Mouse (Mus musculus) frontal cortex, adult 2 months (tissue): ENCODE measurements at regions not wholly inside any gene's neighbourhood (a gene's known extent, or its start where the extent isn't known, plus 50 kb on each side); places are given as distances from the start of the nearest gene placed in this dataset.
"Not testable (repeated sequence)": the region's sequence is repeated elsewhere in the genome, so short reads cannot be mapped to it uniquely, and the experiment has no call there.

ENCODE experiments used
- DNase-seq, 2 experiments: peaks; one replicate each; pipeline ENCODE4 v3.0.0; 2022; ENCODE audit warnings: low spot score in 1 of 2; ENCODE audit errors: extremely low spot score in 1 of 2

DNA sequence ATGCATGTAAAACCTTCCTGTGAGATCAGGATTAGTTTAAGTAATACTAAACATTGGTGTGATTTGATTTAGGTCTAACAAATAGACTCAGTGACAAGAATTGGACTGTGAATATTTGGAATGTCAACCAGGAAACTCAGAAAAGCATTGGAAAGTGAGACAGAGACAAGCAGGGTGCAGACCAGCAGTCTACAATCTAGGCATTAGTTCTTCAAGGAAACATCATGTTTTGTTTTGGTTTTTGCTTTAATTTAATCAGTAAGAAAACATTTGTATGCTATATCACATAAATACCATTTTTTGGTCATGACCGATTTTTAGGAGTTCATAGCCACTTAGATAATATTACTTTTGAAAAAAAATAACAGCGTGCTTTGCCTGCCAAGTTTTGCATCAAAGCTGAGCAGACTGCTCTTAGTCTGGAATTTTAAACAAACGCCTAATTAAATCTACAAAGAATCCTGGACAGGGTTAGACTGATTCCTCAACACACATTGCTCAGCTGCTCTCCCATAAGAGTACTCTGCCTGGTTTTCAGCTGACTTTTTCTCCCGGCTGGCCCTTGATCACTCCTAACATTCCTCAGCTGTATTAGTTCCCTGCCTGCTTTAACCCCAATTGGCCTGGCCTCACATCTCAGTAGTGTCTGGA lies 396.5 kb upstream of the Kcnh7 start:
- no peak for DNase-seq

GRCm38 (mm10) chr2:63575172-63575571 lies 391.1 kb upstream of the Kcnh7 start:
- no peak for DNase-seq

DNA sequence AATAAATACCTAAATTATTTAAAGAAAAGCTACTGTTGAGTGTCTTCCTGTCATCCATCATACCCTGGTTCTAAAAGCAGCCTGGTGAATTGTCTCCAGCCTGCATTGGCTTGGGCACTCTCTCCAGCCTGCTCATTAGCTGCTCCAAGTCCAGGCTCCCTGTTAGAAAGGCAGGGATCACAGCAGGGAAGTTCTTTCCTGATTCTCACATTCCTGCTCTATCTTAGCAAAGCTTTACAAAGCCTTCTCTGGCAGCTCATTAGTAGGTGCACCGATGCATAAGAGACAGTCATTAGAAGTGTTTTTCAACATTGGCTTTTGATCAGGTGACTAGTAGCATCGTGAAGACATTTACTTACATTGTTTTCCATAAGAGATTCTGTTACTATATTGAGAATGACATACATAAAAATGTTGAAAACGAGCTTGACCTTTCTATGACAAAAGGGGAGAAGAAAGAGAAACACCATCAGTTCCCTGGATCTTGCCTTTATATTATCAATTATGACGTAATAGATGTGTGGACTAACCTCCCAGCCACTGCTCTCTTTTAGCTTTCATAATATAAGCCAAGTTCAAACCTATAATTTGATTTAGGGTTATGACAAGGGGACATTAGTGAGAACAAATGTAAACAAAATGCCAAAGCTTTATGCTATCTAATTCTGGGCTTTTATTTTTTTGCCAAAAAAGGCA lies 390.1 kb upstream of the Kcnh7 start:
- DNase-seq, result no peak

DNA sequence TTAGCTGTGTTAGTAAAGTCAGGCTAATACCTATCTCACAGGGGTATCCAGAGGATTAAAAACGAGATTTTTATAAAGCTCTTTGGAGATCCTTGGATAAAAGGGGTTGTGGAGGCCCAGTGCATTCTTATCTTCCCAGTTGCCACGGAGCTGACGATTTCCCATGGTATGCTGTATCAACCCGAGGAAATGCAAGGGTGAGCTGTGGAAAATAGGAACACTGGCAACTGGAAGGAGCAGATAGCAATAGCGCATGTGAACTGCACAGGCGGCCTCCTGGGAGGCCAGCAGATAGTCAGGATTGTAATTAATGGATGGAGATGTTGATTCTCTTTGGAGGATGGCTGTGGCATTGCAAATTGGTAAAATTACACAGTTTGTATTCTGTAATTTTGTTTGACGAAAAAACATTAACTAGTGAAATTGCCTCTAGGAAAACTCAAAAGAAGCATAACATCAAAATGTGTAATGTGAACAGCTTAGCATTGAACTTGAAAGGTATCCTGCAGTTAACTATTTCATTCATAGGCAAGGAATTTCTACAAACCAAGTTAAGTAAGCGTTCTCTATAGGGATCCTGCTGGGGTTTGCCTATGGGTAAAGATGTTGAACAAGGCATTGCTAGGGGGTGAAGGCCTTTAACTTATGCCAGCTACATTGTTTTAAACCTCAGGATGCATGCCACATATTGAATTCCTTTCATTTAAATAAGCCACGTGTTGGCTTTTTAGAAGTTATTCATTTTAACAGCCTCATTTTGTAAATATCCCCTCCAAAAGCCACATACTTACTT lies 389.1 kb upstream of the Kcnh7 start:
- no peak for DNase-seq

DNA sequence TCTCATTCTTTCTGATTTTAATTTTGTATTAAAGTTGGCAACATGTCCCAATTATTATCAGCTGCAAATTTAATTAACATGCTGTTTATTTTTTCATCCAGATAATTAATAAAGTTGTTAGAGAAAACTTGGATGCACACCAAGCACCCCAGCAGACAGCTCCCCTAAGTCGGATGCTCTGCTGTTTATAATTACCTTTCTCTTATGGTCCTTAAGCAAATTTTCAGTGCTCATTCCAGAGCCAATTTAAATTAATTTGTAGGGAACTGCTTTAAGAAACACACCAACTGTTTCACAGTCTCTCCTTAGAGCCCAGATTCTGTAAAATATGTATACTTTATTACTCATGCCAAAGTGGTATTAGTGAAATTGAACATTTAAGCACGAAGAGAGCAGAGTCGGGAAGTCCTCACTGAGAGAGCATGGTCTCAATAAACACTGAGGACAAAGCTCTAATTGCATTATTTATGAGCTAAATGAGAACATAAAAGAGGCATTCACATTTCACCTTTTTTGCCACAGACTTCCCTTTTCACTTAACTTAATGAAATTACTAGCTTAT lies 372.9 kb upstream of the Kcnh7 start:
- DNase-seq, result no peak

DNA sequence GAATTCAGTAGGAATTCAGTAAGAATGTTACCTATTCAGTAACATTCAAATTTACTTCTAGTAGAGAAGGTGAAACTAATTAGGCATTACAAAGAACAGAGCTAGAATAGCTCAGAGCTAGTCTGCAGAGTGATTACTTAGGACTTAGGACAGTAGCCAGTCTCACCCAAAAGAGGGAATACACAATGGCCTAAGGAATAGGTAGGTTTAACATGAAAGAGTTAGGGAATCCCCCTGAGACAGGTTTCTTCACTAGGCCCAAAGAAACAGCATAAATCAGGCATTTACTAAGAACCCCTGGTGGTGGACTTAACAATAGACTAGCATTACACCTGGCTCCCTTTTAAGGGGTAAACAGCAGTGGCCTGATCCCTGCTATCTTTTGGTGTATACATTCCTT lies 357.7 kb upstream of the Kcnh7 start:
- DNase-seq, result not testable (repeated sequence)

GRCm38 (mm10) chr2:63518534-63518933 lies 334.4 kb upstream of the Kcnh7 start:
- no peak for DNase-seq

DNA sequence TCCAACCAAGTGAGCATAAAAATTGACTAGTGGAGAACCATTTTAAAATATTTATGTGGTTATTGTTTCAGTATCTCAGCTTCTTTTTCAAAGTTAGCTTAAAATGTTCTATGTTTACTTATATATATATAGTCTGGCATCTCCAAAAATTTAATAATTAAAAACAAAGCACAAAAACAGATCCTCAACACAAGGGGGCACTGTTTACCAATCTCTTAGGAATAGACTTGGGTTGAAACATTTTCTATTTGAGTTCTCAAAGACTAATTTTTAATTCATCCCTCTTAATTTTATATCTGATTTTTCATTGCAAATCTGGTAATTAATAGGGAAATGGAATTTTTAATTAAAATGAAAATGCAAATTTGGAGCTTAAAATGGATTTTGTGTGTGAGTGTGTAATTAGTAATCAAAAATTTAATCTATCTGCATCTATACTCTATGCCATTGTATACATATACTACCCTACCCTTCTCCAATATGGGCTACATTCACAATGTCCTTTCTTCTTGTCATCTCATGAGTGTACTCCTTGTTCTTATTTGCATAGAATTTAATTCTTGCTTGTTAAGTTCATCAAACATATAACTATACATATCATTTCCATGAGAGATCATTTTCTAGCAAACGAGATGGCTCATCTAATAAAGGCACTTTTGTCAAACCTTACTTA lies 329.6 kb upstream of the Kcnh7 start:
- peak in 1 of 2 experiments; percentile 73 for DNase-seq

DNA sequence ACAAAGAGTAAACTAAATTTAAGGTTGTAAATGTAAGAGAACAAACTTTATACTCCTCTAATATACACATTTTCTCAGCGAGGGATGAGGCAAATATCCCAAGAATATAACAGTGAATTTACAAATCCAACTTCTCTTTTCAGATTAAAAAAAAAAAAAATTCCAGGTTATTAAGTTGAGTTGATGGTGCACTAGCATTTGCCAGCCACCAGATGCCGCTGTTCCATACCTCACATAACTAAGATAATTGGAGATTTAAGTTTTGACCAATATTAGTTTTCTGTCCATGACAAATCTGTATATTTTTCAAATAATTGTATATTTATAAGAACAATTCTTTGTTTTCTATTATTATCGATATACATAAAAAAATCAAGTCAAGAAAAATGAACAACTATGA lies 319.9 kb upstream of the Kcnh7 start:
- peak in 1 of 2 experiments; percentile 30 for DNase-seq

DNA sequence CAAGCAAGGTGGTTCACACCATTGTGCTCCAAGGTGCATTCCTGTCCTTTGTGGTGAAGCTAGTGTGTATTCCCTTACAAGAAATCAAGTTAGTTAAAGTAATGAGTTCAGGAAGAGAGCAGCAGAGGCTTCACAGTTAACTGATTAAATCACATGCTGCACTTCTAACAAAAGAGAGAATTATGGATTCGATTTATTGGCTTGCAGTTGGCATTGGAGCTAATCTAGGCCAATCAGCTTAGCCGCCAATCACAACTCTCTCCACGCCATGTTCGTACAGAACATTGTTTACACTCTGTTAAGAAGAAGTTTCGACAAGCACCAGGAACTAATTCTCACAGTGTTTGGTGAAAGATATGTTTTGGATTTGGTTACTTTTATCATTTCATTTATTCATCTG lies 292.3 kb upstream of the Kcnh7 start:
- DNase-seq, result no peak

GRCm38 (mm10) chr2:63475255-63475654 lies 291.2 kb upstream of the Kcnh7 start:
- no peak for DNase-seq

DNA sequence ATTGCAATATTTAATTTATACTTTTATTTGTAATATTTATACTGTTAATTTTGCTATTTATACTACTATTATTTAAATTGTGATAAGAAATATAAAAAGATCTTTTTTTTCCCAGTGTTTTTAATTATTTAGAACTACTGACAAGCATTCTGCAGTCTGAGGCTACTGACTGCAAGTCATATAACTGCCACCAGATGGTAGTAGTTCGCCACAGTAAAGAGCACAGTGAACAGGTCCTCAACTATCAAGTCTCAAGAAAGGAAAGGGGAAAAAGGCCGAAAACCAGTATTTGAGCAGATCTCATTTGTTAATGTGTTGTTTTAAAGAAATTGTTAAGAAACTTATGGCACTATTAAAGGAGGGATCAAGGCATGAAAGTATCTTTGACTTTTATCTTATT lies 289.6 kb upstream of the Kcnh7 start:
- peak in 1 of 2 experiments; percentile 84 for DNase-seq

GRCm38 (mm10) chr2:63472248-63472647 lies 288.2 kb upstream of the Kcnh7 start:
- DNase-seq, result no peak

- DNase-seq, result no peak
These were observed 275.0 kb upstream of the Kcnh7 start for GRCm38 (mm10) chr2:63459112-63459511.

GRCm38 (mm10) chr2:63454263-63455011 lies 270.4 kb upstream of the Kcnh7 start:
- peak; percentile 63 to 88 for DNase-seq

DNA sequence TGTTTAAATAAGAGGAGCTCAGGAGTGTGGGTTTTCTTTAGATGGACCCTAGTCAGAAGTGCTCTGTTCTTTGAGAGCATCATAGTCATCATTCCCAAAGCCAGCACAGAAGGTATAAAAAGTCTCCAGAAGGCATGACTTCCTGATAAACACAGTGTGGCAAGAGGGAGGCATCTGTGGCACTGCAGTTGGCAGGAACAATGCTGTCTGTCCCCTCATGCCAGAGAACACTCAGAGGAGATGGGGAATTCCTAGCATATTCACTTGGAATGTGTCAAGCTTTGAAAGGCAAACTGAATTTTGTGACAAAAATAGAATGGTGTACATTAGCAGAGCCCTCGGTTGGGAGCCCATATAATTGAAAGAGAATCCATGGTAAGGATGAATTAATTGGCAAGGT lies 268.8 kb upstream of the Kcnh7 start:
- peak; percentile 20 to 47 for DNase-seq

DNA sequence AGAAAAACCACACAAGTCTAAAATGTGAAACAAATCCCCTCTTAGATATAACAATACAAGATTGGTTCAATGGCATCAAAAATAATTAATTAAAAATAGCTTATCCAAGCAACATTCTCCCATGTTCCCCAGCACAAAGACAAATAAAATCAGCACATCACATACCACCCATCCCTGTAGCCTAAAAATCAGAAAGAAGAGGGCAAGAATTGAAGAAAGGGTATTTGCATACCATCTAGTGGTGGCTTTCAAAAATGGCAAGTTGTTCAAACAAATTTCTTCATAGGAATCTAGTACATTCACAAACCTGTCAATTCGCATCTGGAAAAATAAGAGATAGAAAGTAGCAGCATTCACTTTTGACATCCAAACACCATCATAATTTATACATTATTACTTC lies 268.1 kb upstream of the Kcnh7 start:
- peak in 1 of 2 experiments; percentile 46 for DNase-seq

GRCm38 (mm10) chr2:63434327-63434726 lies 250.2 kb upstream of the Kcnh7 start:
- peak in 1 of 2 experiments; percentile 11 for DNase-seq

DNA sequence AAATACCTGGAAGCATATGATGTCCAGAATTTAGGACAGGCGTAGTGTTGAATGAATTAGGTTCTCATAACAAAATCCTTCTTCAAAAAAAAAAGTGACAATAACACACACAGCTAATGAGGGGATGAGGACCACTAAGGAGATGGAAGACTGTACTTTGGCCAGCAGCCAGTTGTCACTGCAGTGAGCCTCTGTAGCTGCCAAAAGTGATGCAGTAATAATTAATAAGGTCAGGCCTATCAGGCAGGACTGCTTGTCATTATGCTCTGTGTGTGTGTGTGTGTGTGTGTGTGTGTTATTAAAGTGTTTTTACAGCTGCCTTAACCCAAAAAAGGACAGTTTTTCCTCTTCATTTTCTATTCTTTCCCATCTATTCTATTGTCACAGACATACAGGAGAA lies 221.3 kb upstream of the Kcnh7 start:
- DNase-seq, result no peak
